Mouse (Mus musculus): ENCODE data around the gene Pcgf3. TPM values are rescaled to one million over a fixed set of nuclear protein-coding genes. Genes with fewer than 3 reads are reported as not detected.
"Not testable (repeated sequence)": the region's sequence is repeated elsewhere in the genome, so short reads cannot be mapped to it uniquely, and the experiment has no call there.

Pcgf3 gene
- polyA plus RNA-seq, 1 experiment from 2014 or later: 27.1 TPM

GRCm38 (mm10) chr5:108483006-108483405 is 22.0 kb downstream of the Pcgf3 start:
- Histone ChIP-seq H3K4me1 (replicated peaks) (no peaks in the 10 kb centered on the region), H3K27me3 (no peaks in the 10 kb centered on the region), H3K9ac (no peak overlapping the region), H3K36me3 (peaks cover 56% of the 10 kb centered on the region), H3K9me3 (no peaks in the 10 kb centered on the region), H3K27ac (replicated peaks) (no peak overlapping the region), H3K4me3 (no peak overlapping the region), H3K4me2 (no peak overlapping the region)
- 95% methylated on average over 6 of the region's 6 CpGs for WGBS
- no peak for ATAC-seq (ENCODE audit: low read depth)

- H3K36me3 ChIP-seq: peaks cover 65% of the 10 kb centered on the region
- H3K9me3 ChIP-seq: no peaks in the 10 kb centered on the region
- no peak overlapping the region for H3K4me2 ChIP-seq
- H3K4me1 ChIP-seq (replicated peaks): no peaks in the 10 kb centered on the region
- H3K27me3 ChIP-seq: no peaks in the 10 kb centered on the region
- 94% methylated on average over 2 of the region's 2 CpGs for WGBS
- ATAC-seq (ENCODE audit: low read depth): no peak
- no peak overlapping the region for H3K4me3 ChIP-seq
- H3K27ac ChIP-seq (replicated peaks): no peak overlapping the region
- no peak overlapping the region for H3K9ac ChIP-seq
Observed at GRCm38 (mm10) chr5:108485239-108485638, 24.2 kb downstream of the Pcgf3 start.

- not testable (repeated sequence) for H3K27ac ChIP-seq (replicated peaks); H3K9me3 ChIP-seq; H3K4me1 ChIP-seq (replicated peaks); H3K4me3 ChIP-seq; H3K4me2 ChIP-seq; ATAC-seq (ENCODE audit: low read depth); H3K9ac ChIP-seq; H3K27me3 ChIP-seq
- WGBS: 93% methylated on average over 5 of the region's 5 CpGs
- H3K36me3 ChIP-seq: peaks cover 74% of the 10 kb centered on the region
Observed at GRCm38 (mm10) chr5:108486148-108486547, 25.1 kb downstream of the Pcgf3 start.

GRCm38 (mm10) chr5:108501573-108501972 is 40.5 kb downstream of the Pcgf3 start:
- no peak for ATAC-seq (ENCODE audit: low read depth)
- peaks cover 93% of the 10 kb centered on the region for H3K36me3 ChIP-seq
- H3K9me3 ChIP-seq: no peaks in the 10 kb centered on the region
- no peak overlapping the region for H3K4me2 ChIP-seq
- H3K4me1 ChIP-seq (replicated peaks): no peaks in the 10 kb centered on the region
- no peak overlapping the region for H3K9ac ChIP-seq
- 93% methylated on average over 1 of the region's 1 CpGs for WGBS
- H3K27ac ChIP-seq (replicated peaks): no peak overlapping the region
- H3K4me3 ChIP-seq: no peak overlapping the region
- H3K27me3 ChIP-seq: no peaks in the 10 kb centered on the region

GRCm38 (mm10) chr5:108502286-108502685 is 41.3 kb downstream of the Pcgf3 start:
- no peak overlapping the region for H3K27ac ChIP-seq (replicated peaks)
- H3K4me3 ChIP-seq: no peak overlapping the region
- 91% methylated on average over 18 of the region's 18 CpGs for WGBS
- no peak for ATAC-seq (ENCODE audit: low read depth)
- H3K27me3 ChIP-seq: no peaks in the 10 kb centered on the region
- H3K9me3 ChIP-seq: no peaks in the 10 kb centered on the region
- H3K36me3 ChIP-seq: peaks cover 88% of the 10 kb centered on the region
- no peaks in the 10 kb centered on the region for H3K4me1 ChIP-seq (replicated peaks)
- no peak overlapping the region for H3K4me2 ChIP-seq
- H3K9ac ChIP-seq: no peak overlapping the region

- ATAC-seq (ENCODE audit: low read depth): no peak
- 70% methylated on average over 6 of the region's 6 CpGs for WGBS
- Histone ChIP-seq H3K9ac (no peak overlapping the region), H3K4me1 (replicated peaks) (no peaks in the 10 kb centered on the region), H3K4me2 (no peak overlapping the region), H3K27me3 (no peaks in the 10 kb centered on the region), H3K9me3 (no peaks in the 10 kb centered on the region), H3K36me3 (peaks cover 12% of the 10 kb centered on the region; the same call in 1 of the 2 replicates), H3K4me3 (no peak overlapping the region), H3K27ac (replicated peaks) (no peak overlapping the region)
Observed at GRCm38 (mm10) chr5:108515581-108516361, 54.7 kb downstream of the Pcgf3 start.

GRCm38 (mm10) chr5:108516655-108517054 is 55.6 kb downstream of the Pcgf3 start:
- ATAC-seq (ENCODE audit: low read depth): no peak
- no peak overlapping the region for H3K4me3 ChIP-seq
- H3K9me3 ChIP-seq: no peaks in the 10 kb centered on the region
- H3K27me3 ChIP-seq: no peaks in the 10 kb centered on the region
- 93% methylated on average over 3 of the region's 3 CpGs for whole genome bisulfite sequencing
- H3K4me2 ChIP-seq: no peak overlapping the region
- no peaks in the 10 kb centered on the region for H3K4me1 ChIP-seq (replicated peaks)
- H3K36me3 ChIP-seq: peaks cover 12% of the 10 kb centered on the region; the same call in 1 of the 2 replicates
- no peak overlapping the region for H3K9ac ChIP-seq
- H3K27ac ChIP-seq (replicated peaks): no peak overlapping the region

GRCm38 (mm10) chr5:108518106-108518885 is 57.3 kb downstream of the Pcgf3 start:
- Histone ChIP-seq H3K27ac (replicated peaks) (no peak overlapping the region), H3K9me3 (no peaks in the 10 kb centered on the region), H3K4me2 (no peak overlapping the region), H3K9ac (no peak overlapping the region), H3K36me3 (peaks cover 16% of the 10 kb centered on the region; the same call in 1 of the 2 replicates), H3K4me3 (no peak overlapping the region), H3K27me3 (no peaks in the 10 kb centered on the region), H3K4me1 (replicated peaks) (no peaks in the 10 kb centered on the region)
- no peak for ATAC-seq (ENCODE audit: low read depth)
- WGBS: 80% methylated on average over 9 of the region's 9 CpGs

GRCm38 (mm10) chr5:108518951-108519350 is 57.9 kb downstream of the Pcgf3 start:
- Histone ChIP-seq H3K27me3 (no peaks in the 10 kb centered on the region), H3K4me1 (replicated peaks) (no peaks in the 10 kb centered on the region), H3K36me3 (peaks cover 16% of the 10 kb centered on the region; the same call in 1 of the 2 replicates), H3K27ac (replicated peaks) (no peak overlapping the region), H3K4me2 (no peak overlapping the region), H3K4me3 (no peak overlapping the region), H3K9me3 (no peaks in the 10 kb centered on the region), H3K9ac (no peak overlapping the region)
- ATAC-seq (ENCODE audit: low read depth): no peak
- WGBS: 69% methylated on average over 5 of the region's 5 CpGs

- Histone ChIP-seq H3K4me3 (no peak overlapping the region), H3K27me3 (no peaks in the 10 kb centered on the region), H3K36me3 (peaks cover 23% of the 10 kb centered on the region), H3K27ac (replicated peaks) (no peak overlapping the region), H3K4me1 (replicated peaks) (no peaks in the 10 kb centered on the region), H3K4me2 (no peak overlapping the region), H3K9ac (no peak overlapping the region), H3K9me3 (no peaks in the 10 kb centered on the region)
- 82% methylated on average over 7 of the region's 7 CpGs for WGBS
- ATAC-seq (ENCODE audit: low read depth): no peak
Observed at GRCm38 (mm10) chr5:108520153-108520552, 59.1 kb downstream of the Pcgf3 start.

GRCm38 (mm10) chr5:108521016-108521415 is 60.0 kb downstream of the Pcgf3 start:
- H3K9me3 ChIP-seq: no peaks in the 10 kb centered on the region
- no peak overlapping the region for H3K4me2 ChIP-seq
- H3K4me3 ChIP-seq: no peak overlapping the region
- H3K9ac ChIP-seq: no peak overlapping the region
- ATAC-seq (ENCODE audit: low read depth): no peak
- WGBS: 60% methylated on average over 2 of the region's 2 CpGs
- no peak overlapping the region for H3K27ac ChIP-seq (replicated peaks)
- no peaks in the 10 kb centered on the region for H3K27me3 ChIP-seq
- H3K4me1 ChIP-seq (replicated peaks): no peaks in the 10 kb centered on the region
- H3K36me3 ChIP-seq: peaks cover 29% of the 10 kb centered on the region

- Histone ChIP-seq H3K4me2 (no peak overlapping the region), H3K27ac (replicated peaks) (no peak overlapping the region), H3K36me3 (peaks cover 29% of the 10 kb centered on the region), H3K4me1 (replicated peaks) (no peaks in the 10 kb centered on the region), H3K9me3 (no peaks in the 10 kb centered on the region), H3K4me3 (no peak overlapping the region), H3K27me3 (no peaks in the 10 kb centered on the region), H3K9ac (no peak overlapping the region)
- ATAC-seq (ENCODE audit: low read depth): no peak
- 82% methylated on average over 3 of the region's 3 CpGs for WGBS
Observed at GRCm38 (mm10) chr5:108521896-108522295, 60.9 kb downstream of the Pcgf3 start.

Measured in neural tube, embryonic 13.5 days (tissue).